Mouse (Mus musculus) olfactory bulb, adult 2 months (tissue): ENCODE measurements around the gene Fanci. TPM values are rescaled to one million over a fixed set of nuclear protein-coding genes. Genes with fewer than 3 reads are reported as not detected.

Source experiments
- H3K27ac ChIP-seq: fragments of 200-500 bp; 2 replicates; pipeline ENCODE4 v1.5.1; 2012; ENCODE audit warnings: low read depth, low read length; ENCODE audit not compliant: insufficient read depth
- H3K4me1 ChIP-seq: fragments of 200-500 bp; 2 replicates; pipeline ENCODE4 v1.6.1; 2012; ENCODE audit warnings: low read length; ENCODE audit not compliant: control insufficient read depth, insufficient read depth
- H3K4me3 ChIP-seq: fragments of 200-500 bp; 2 replicates; pipeline ENCODE4 v1.5.1; 2012; ENCODE audit warnings: mild to moderate bottlenecking, low read depth, low read length, moderate library complexity; ENCODE audit not compliant: insufficient read depth
- CTCF ChIP-seq: fragments of 200-500 bp; IDR thresholded peaks from 2 replicates; pipeline ENCODE4 v1.5.1; 2012; ENCODE audit warnings: low read depth, mild to moderate bottlenecking, low read length, moderate library complexity; ENCODE audit not compliant: insufficient read depth
- POLR2A ChIP-seq: fragments of 200-500 bp; IDR thresholded peaks from 2 replicates; pipeline ENCODE4 v1.6.1; 2012; ENCODE audit warnings: mild to moderate bottlenecking, low read depth, low read length, moderate library complexity; ENCODE audit not compliant: insufficient read depth
- WGBS: fragments of 180-500 bp; shearing (Covaris S2); methylation state at CpG from one replicate; pipeline ENCODE4 v1.1.7; 2018; 5-methylcytosine and 5-hydroxymethylcytosine counted together
- polyA plus RNA-seq: library from polyadenylated mRNA; stranded (reverse); fragments of >200 nt; gene quantifications from 2 replicates; pipeline ENCODE4 v1.2.4, GENCODE M21; 2012; ENCODE audit warnings: low replicate concordance; ENCODE audit not compliant: missing spikeins, insufficient read depth, insufficient read length

Gene Fanci
- polyA plus RNA-seq, 1 experiment: not detected

GRCm38 (mm10) chr7:79360056-79360455 lies 31.7 kb upstream of the Fanci start:
- H3K4me3 ChIP-seq: no peak overlapping the region
- peaks cover 51% of the 10 kb centered on the region for H3K4me1 ChIP-seq
- H3K27ac ChIP-seq: peak overlapping the region; percentile 43
- 33% methylated on average over 11 of the region's 11 CpGs for WGBS
- TF ChIP-seq POLR2A (no peak), CTCF (no peak)

GRCm38 (mm10) chr7:79362208-79362607 lies 29.5 kb upstream of the Fanci start:
- 21% methylated on average over 8 of the region's 8 CpGs for WGBS
- Histone ChIP-seq H3K4me1 (peaks cover 51% of the 10 kb centered on the region), H3K27ac (peak overlapping the region; percentile 48), H3K4me3 (no peak overlapping the region)
- TF ChIP-seq POLR2A: no peak
- TF ChIP-seq CTCF: no peak

- peak overlapping the region; percentile 27 for H3K27ac ChIP-seq
- 61% methylated on average over 7 of the region's 7 CpGs for WGBS
- H3K4me1 ChIP-seq: peaks cover 48% of the 10 kb centered on the region
- H3K4me3 ChIP-seq: no peak overlapping the region
- TF ChIP-seq POLR2A: no peak
- TF ChIP-seq CTCF: no peak
Measured at GRCm38 (mm10) chr7:79362830-79363229, 28.9 kb upstream of the Fanci start.

- 42% methylated on average over 8 of the region's 8 CpGs for WGBS
- no peak for TF ChIP-seq POLR2A
- TF ChIP-seq CTCF: no peak
- Histone ChIP-seq H3K4me1 (peaks cover 42% of the 10 kb centered on the region), H3K4me3 (no peak overlapping the region), H3K27ac (peak overlapping the region; percentile 27; the same call in 1 of the 2 replicates)
Measured at GRCm38 (mm10) chr7:79363370-79364043, 28.2 kb upstream of the Fanci start.

- H3K27ac ChIP-seq: no peak overlapping the region
- no peak overlapping the region for H3K4me3 ChIP-seq
- H3K4me1 ChIP-seq: peaks cover 4% of the 10 kb centered on the region; the same call in 1 of the 2 replicates
- WGBS: 81% methylated on average over 5 of the region's 5 CpGs
- no peak for TF ChIP-seq CTCF
- no peak for TF ChIP-seq POLR2A
Measured at GRCm38 (mm10) chr7:79368664-79369063, 23.1 kb upstream of the Fanci start.

GRCm38 (mm10) chr7:79369416-79369815 lies 22.3 kb upstream of the Fanci start:
- Histone ChIP-seq H3K27ac (no peak overlapping the region), H3K4me3 (no peak overlapping the region), H3K4me1 (peaks cover 4% of the 10 kb centered on the region; the same call in 1 of the 2 replicates)
- WGBS: 53% methylated on average over 4 of the region's 4 CpGs
- TF ChIP-seq POLR2A: no peak
- no peak for TF ChIP-seq CTCF

GRCm38 (mm10) chr7:79371321-79371879 lies 20.3 kb upstream of the Fanci start:
- H3K4me1 ChIP-seq: peaks cover 5% of the 10 kb centered on the region; the same call in 1 of the 2 replicates
- WGBS: 44% methylated on average over 10 of the region's 10 CpGs
- H3K27ac ChIP-seq: no peak overlapping the region
- TF ChIP-seq CTCF (peak; percentile 81; the same call in 1 of the 2 replicates), POLR2A (no peak)
- no peak overlapping the region for H3K4me3 ChIP-seq

GRCm38 (mm10) chr7:79374017-79374416 lies 17.7 kb upstream of the Fanci start:
- Histone ChIP-seq H3K4me3 (no peak overlapping the region), H3K27ac (no peak overlapping the region), H3K4me1 (peaks cover 5% of the 10 kb centered on the region; the same call in 1 of the 2 replicates)
- TF ChIP-seq CTCF: no peak
- no peak for TF ChIP-seq POLR2A

GRCm38 (mm10) chr7:79375594-79375993 lies 16.1 kb upstream of the Fanci start:
- H3K4me3 ChIP-seq: no peak overlapping the region
- H3K4me1 ChIP-seq: peaks cover 8% of the 10 kb centered on the region; the same call in 1 of the 2 replicates
- WGBS: 70% methylated on average over 5 of the region's 5 CpGs
- TF ChIP-seq POLR2A (no peak), CTCF (no peak)
- no peak overlapping the region for H3K27ac ChIP-seq
